Mouse (Mus musculus) stomach, postnatal 0 days (tissue): ENCODE measurements around the gene Zfp451.

Experiments used
- CTCF ChIP-seq: IDR thresholded peaks from 2 replicates; pipeline ENCODE4 v1.5.1; 2016; ENCODE audit warnings: antibody characterized with exemption, low read depth, mild to moderate bottlenecking, moderate library complexity
- EP300 ChIP-seq: optimal IDR thresholded peaks from 2 replicates; pipeline ENCODE3; 2016; ENCODE audit warnings: antibody characterized with exemption

GRCm38 (mm10) chr1:33733044-33733443, 81.4 kb downstream of the Zfp451 start:
- TF ChIP-seq CTCF (no peak), EP300 (no peak)
